Mouse (Mus musculus) small intestine, adult 2 months (tissue): ENCODE results near the gene Elmo1. TPM values are rescaled to one million over a fixed set of nuclear protein-coding genes. Genes with fewer than 3 reads are reported as not detected.

ENCODE experiments used
- H3K27ac ChIP-seq: fragments of 200-500 bp; 2 replicates; pipeline ENCODE4 v1.5.1; 2012; ENCODE audit warnings: low read depth, low read length, control low read depth, inconsistent platforms; ENCODE audit not compliant: insufficient read depth
- H3K27me3 ChIP-seq: fragments of 200-500 bp; 2 replicates; pipeline ENCODE4 v1.6.1; 2012; ENCODE audit warnings: mild to moderate bottlenecking, moderate library complexity, low read length, inconsistent platforms; ENCODE audit not compliant: control insufficient read depth, insufficient read depth
- H3K36me3 ChIP-seq: fragments of 200-500 bp; 2 replicates; pipeline ENCODE4 v1.6.1; 2012; ENCODE audit warnings: mild to moderate bottlenecking, low read length, control low read depth, inconsistent platforms; ENCODE audit not compliant: control insufficient read depth, insufficient read depth
- H3K4me1 ChIP-seq: fragments of 200-500 bp; 2 replicates; pipeline ENCODE4 v1.6.1; 2012; ENCODE audit warnings: low read length, inconsistent platforms, mixed read lengths; ENCODE audit not compliant: control insufficient read depth, insufficient read depth, insufficient read length
- H3K4me3 ChIP-seq: fragments of 200-500 bp; 2 replicates; pipeline ENCODE4 v1.5.1; 2012; ENCODE audit warnings: low read depth, mild to moderate bottlenecking, control low read depth, inconsistent platforms, low read length, moderate library complexity
- CTCF ChIP-seq: fragments of 200-500 bp; IDR thresholded peaks from 2 replicates; pipeline ENCODE4 v1.5.1; 2012; ENCODE audit warnings: low read depth, mild to moderate bottlenecking, control low read depth, inconsistent platforms, low read length, moderate library complexity, mixed read lengths; ENCODE audit not compliant: insufficient replicate concordance, insufficient read length; ENCODE audit errors: extremely low read depth
- POLR2A ChIP-seq: fragments of 200-500 bp; IDR thresholded peaks from 2 replicates; pipeline ENCODE4 v1.6.1; 2012; ENCODE audit warnings: low read depth, mild to moderate bottlenecking, control low read depth, inconsistent platforms, low read length, moderate library complexity
- WGBS: fragments of 180-500 bp; shearing (Covaris S2); methylation state at CpG from one replicate; pipeline ENCODE4 v1.1.7; 2018; 5-methylcytosine and 5-hydroxymethylcytosine counted together
- polyA plus RNA-seq: library from polyadenylated mRNA; depleted of rRNA; stranded (reverse); fragments of >200 nt; gene quantifications from 2 replicates; pipeline ENCODE4 v1.2.3, GENCODE M21; 2012

Elmo1 gene
- polyA plus RNA-seq, 1 experiment: 23.8 TPM

GRCm38 (mm10) chr13:20365828-20366593 is 275.6 kb downstream of the Elmo1 start:
- 74% methylated on average over 7 of the region's 7 CpGs for WGBS
- no peaks in the 10 kb centered on the region for H3K27me3 ChIP-seq
- no peak for TF ChIP-seq CTCF
- TF ChIP-seq POLR2A: no peak
- H3K27ac ChIP-seq: no peak overlapping the region
- H3K4me3 ChIP-seq: no peak overlapping the region
- no peaks in the 10 kb centered on the region for H3K36me3 ChIP-seq
- no peaks in the 10 kb centered on the region for H3K4me1 ChIP-seq

DNA sequence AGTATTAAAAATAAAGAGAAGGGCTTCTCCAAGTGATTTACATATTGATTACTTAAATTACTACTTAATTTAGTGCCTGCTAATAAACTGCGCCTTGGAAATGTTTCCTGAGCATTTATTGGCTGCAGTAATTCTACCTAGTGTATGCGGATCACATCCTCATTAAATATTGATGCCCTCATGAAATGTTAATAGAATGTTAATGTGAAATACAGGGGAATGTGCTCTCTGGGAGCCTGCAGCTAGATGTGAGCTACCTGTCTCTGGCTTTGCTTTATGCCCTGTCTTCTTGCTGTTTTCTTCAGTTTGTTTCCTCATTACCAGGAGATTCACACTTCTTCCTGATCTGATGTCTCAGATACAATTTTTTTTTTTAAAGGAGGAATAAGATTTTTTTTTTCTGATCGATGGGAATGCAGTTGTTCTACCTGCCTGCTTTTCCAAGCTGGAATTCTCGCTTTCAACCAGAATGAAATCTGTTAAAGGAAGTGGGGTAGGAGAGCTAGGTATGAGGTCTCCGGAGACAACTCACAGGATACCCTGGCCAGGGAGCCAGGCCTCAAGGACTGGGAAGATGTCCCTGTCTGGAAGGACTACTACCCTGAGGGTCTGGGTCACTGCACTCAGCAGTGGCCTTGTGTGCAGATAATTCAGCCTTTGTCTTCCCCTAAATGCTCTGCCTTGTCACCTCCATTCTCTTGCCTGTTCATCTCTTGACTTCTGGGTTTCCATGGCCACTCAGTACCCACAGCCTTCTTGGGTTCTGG is 279.8 kb downstream of the Elmo1 start:
- 93% methylated on average over 5 of the region's 5 CpGs for WGBS
- no peak overlapping the region for H3K4me3 ChIP-seq
- no peaks in the 10 kb centered on the region for H3K4me1 ChIP-seq
- H3K27ac ChIP-seq: no peak overlapping the region
- TF ChIP-seq CTCF (no peak), POLR2A (no peak)
- 0 out of 2 replicates have a peak, but pooled peaks cover 3% of the 10 kb centered on the region for H3K36me3 ChIP-seq
- H3K27me3 ChIP-seq: no peaks in the 10 kb centered on the region

- H3K27me3 ChIP-seq: no peaks in the 10 kb centered on the region
- H3K4me3 ChIP-seq: no peak overlapping the region
- H3K27ac ChIP-seq: no peak overlapping the region
- H3K4me1 ChIP-seq: no peaks in the 10 kb centered on the region
- 0 out of 2 replicates have a peak, but pooled peaks cover 3% of the 10 kb centered on the region for H3K36me3 ChIP-seq
- no peak for TF ChIP-seq POLR2A
- no peak for TF ChIP-seq CTCF
- WGBS: 80% methylated on average over 6 of the region's 6 CpGs
Measured at GRCm38 (mm10) chr13:20371501-20371900, 281.1 kb downstream of the Elmo1 start.

GRCm38 (mm10) chr13:20372335-20372734 is 281.9 kb downstream of the Elmo1 start:
- TF ChIP-seq POLR2A: no peak
- no peak for TF ChIP-seq CTCF
- H3K27me3 ChIP-seq: no peaks in the 10 kb centered on the region
- 0 out of 2 replicates have a peak, but pooled peaks cover 3% of the 10 kb centered on the region for H3K36me3 ChIP-seq
- H3K4me3 ChIP-seq: no peak overlapping the region
- 73% methylated on average over 4 of the region's 4 CpGs for WGBS
- H3K4me1 ChIP-seq: no peaks in the 10 kb centered on the region
- H3K27ac ChIP-seq: no peak overlapping the region

GRCm38 (mm10) chr13:20378869-20379268 is 288.5 kb downstream of the Elmo1 start:
- WGBS: 90% methylated on average over 8 of the region's 8 CpGs
- Histone ChIP-seq H3K4me1 (peaks cover 5% of the 10 kb centered on the region; the same call in 1 of the 2 replicates), H3K27me3 (no peaks in the 10 kb centered on the region), H3K27ac (no peak overlapping the region), H3K36me3 (0 out of 2 replicates have a peak, but pooled peaks cover 2% of the 10 kb centered on the region), H3K4me3 (no peak overlapping the region)
- TF ChIP-seq CTCF (no peak), POLR2A (no peak)

DNA sequence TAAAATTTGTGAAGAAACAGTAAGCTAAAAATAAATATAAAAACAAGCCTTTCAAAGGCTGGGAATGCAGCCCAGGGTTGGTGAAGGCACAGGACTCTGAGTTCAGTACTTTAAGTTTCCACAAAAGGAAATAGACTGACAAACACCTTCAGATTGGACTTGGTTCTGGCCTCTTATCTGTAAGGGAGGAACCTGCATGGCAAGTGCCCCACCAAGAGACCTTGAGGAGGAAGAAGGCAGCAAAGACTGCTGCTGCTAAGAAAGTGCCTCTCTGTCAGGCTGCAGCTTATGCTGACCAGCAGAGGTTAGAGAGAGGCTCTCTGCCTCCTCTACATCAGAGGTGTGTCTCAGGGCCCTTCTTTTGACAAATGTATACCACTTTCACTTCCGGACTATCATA is 293.5 kb downstream of the Elmo1 start:
- no peak for TF ChIP-seq POLR2A
- H3K4me1 ChIP-seq: peaks cover 6% of the 10 kb centered on the region; the same call in 1 of the 2 replicates
- H3K4me3 ChIP-seq: no peak overlapping the region
- H3K27ac ChIP-seq: peak overlapping the region; percentile 65; the same call in 1 of the 2 replicates
- WGBS: 31% methylated on average over 1 of the region's 1 CpGs
- no peaks in the 10 kb centered on the region for H3K27me3 ChIP-seq
- H3K36me3 ChIP-seq: no peaks in the 10 kb centered on the region

DNA sequence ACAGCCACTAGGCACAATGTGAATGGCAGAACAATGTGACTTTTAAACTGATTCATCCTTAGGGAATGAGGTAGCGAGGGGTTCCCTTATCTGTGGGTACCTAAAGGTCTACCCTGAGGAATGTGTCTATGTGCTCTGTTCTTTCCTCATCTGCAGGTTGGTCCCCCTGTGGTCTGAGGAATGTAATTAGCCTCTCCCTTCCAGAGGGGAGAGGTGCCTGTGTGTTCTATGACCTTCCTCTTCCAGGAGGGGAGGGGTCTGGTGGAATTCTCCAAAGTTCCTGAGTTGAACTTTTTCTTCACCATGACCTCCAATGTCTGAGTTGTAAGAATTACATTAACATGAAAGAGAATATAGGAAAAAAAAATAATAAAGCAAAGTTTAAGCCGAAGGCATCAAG is 294.4 kb downstream of the Elmo1 start:
- no peak overlapping the region for H3K27ac ChIP-seq
- no peak overlapping the region for H3K4me3 ChIP-seq
- peaks cover 6% of the 10 kb centered on the region; the same call in 1 of the 2 replicates for H3K4me1 ChIP-seq
- no peak for TF ChIP-seq CTCF
- TF ChIP-seq POLR2A: no peak
- H3K27me3 ChIP-seq: no peaks in the 10 kb centered on the region
- no peaks in the 10 kb centered on the region for H3K36me3 ChIP-seq
- 97% methylated on average over 2 of the region's 2 CpGs for WGBS
